Mouse (Mus musculus) C2C12 (cell line): ENCODE measurements around the gene Pold1. TPM values are rescaled to one million over a fixed set of nuclear protein-coding genes. Genes with fewer than 3 reads are reported as not detected.

Experiments used
- H3K27me3 ChIP-seq: one replicate; pipeline ENCODE4 v1.6.1; 2011; ENCODE audit not compliant: control insufficient read depth, insufficient read depth, insufficient read length
- H3K36me3 ChIP-seq: one replicate; pipeline ENCODE4 v1.6.1; 2011; ENCODE audit not compliant: control insufficient read depth, insufficient read depth
- H3K4me3 ChIP-seq: one replicate; pipeline ENCODE4 v1.5.1; 2011; ENCODE audit warnings: mild to moderate bottlenecking, control low read depth; ENCODE audit not compliant: poor library complexity, insufficient read depth, severe bottlenecking
- H3K79me2 ChIP-seq: one replicate; pipeline ENCODE4 v1.6.1; 2011; ENCODE audit not compliant: control insufficient read depth, insufficient read depth
- H3K79me3 ChIP-seq: one replicate; pipeline ENCODE4 v1.6.1; 2011; ENCODE audit warnings: low read depth, control low read depth
- H3ac ChIP-seq: one replicate; pipeline ENCODE3; 2011; ENCODE audit warnings: low read depth; ENCODE audit not compliant: control insufficient read depth, insufficient read length
- CEBPB ChIP-seq: IDR thresholded peaks from one replicate; pipeline ENCODE4 v1.6.1; 2011; ENCODE audit warnings: low read depth, mild to moderate bottlenecking, control low read depth, moderate library complexity
- CTCF ChIP-seq: IDR thresholded peaks from one replicate; pipeline ENCODE4 v1.5.1; 2011; ENCODE audit not compliant: control insufficient read depth, insufficient read depth, insufficient read length
- FOSL1 ChIP-seq: IDR thresholded peaks from one replicate; pipeline ENCODE4 v1.8.0; 2011; ENCODE audit warnings: mild to moderate bottlenecking, low read length; ENCODE audit not compliant: poor library complexity, insufficient read depth, severe bottlenecking
- MAX ChIP-seq: IDR thresholded peaks from one replicate; pipeline ENCODE4 v1.6.1; 2011; ENCODE audit warnings: mild to moderate bottlenecking, control low read depth
- MYOD1 ChIP-seq: IDR thresholded peaks from one replicate; pipeline ENCODE4 v1.6.1; 2011; ENCODE audit warnings: low read depth; ENCODE audit not compliant: control insufficient read depth, insufficient read length
- MYOG ChIP-seq: IDR thresholded peaks from one replicate; pipeline ENCODE4 v1.6.1; 2011; ENCODE audit not compliant: control insufficient read depth, insufficient read length; ENCODE audit errors: extremely low read depth
- USF1 ChIP-seq: IDR thresholded peaks from one replicate; pipeline ENCODE4 v1.6.1; 2011; ENCODE audit warnings: low read depth, mild to moderate bottlenecking, control low read depth, moderate library complexity
- polyA plus RNA-seq: library from polyadenylated mRNA; unstranded; fragments of >200 nt; fragmentation: generic; extraction: Trizol; gene quantifications from one replicate; pipeline ENCODE4 v1.2.1, GENCODE M21; 2012; ENCODE audit warnings: missing spikeins

The Pold1 gene
- polyA plus RNA-seq, 1 experiment = 66.1 TPM

DNA sequence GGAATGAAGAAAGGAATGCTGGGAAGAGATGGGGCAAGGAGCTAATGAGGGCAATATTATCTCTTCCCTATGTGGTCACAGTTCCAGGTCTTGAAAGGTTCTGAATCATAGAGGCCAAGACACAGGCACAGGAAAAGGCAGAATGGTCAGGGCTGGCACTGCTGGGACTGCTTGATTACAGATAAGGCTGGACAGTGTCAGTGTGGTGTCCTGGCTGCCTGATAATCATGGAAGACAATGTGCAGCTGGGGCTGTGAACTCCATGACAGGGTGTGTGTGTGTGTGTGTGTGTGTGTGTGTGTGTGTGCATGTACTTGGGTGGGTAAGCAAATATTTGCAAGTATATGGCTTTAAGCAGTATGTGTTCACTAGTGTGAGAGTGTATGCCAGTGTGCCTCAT, 41.2 kb downstream of the Pold1 start:
- no peak for TF ChIP-seq CEBPB
- TF ChIP-seq CTCF = no peak
- H3K36me3 ChIP-seq = no peaks in the 10 kb centered on the region

GRCm38 (mm10) chr7:44501563-44502115, 47.0 kb downstream of the Pold1 start:
- Histone ChIP-seq H3K79me3 (no peaks in the 10 kb centered on the region), H3K36me3 (no peaks in the 10 kb centered on the region), H3K4me3 (no peak overlapping the region), H3K27me3 (peaks cover 8% of the 10 kb centered on the region), H3K79me2 (no peaks in the 10 kb centered on the region), H3ac (no peak overlapping the region)
- TF ChIP-seq MAX (no peak), USF1 (no peak), MYOD1 (no peak), CTCF (peak; percentile 55)

More for the DNA sequence above, 41.2 kb downstream of the Pold1 start:
- Histone ChIP-seq H3K27me3 (peaks cover 40% of the 10 kb centered on the region), H3K79me2 (no peaks in the 10 kb centered on the region), H3K4me3 (no peak overlapping the region), H3ac (no peak overlapping the region), H3K79me3 (no peaks in the 10 kb centered on the region)

GRCm38 (mm10) chr7:44500046-44500445, 48.6 kb downstream of the Pold1 start:
- H3K36me3 ChIP-seq = no peaks in the 10 kb centered on the region

GRCm38 (mm10) chr7:44498922-44499321, 49.7 kb downstream of the Pold1 start:
- Histone ChIP-seq H3K4me3 (no peak overlapping the region), H3ac (no peak overlapping the region), H3K27me3 (no peaks in the 10 kb centered on the region), H3K36me3 (no peaks in the 10 kb centered on the region), H3K79me2 (peaks cover 18% of the 10 kb centered on the region), H3K79me3 (peaks cover 13% of the 10 kb centered on the region)
- TF ChIP-seq USF1 (no peak), MAX (no peak), MYOG (no peak), FOSL1 (no peak), CEBPB (no peak), MYOD1 (no peak), CTCF (no peak)

More at GRCm38 (mm10) chr7:44500046-44500445, 48.6 kb downstream of the Pold1 start:
- no peak for TF ChIP-seq USF1
- Histone ChIP-seq H3ac (no peak overlapping the region), H3K79me3 (peaks cover 7% of the 10 kb centered on the region), H3K79me2 (peaks cover 6% of the 10 kb centered on the region), H3K27me3 (no peaks in the 10 kb centered on the region), H3K4me3 (no peak overlapping the region)

- TF ChIP-seq MAX (no peak), CEBPB (no peak), MYOG (no peak), MYOD1 (no peak), CTCF (no peak), FOSL1 (no peak), USF1 (no peak)
- no peak overlapping the region for H3ac ChIP-seq
- H3K36me3 ChIP-seq = no peaks in the 10 kb centered on the region
- peaks cover 23% of the 10 kb centered on the region for H3K79me2 ChIP-seq
- H3K4me3 ChIP-seq = no peak overlapping the region
- no peaks in the 10 kb centered on the region for H3K27me3 ChIP-seq
- H3K79me3 ChIP-seq = peaks cover 13% of the 10 kb centered on the region
Observed at GRCm38 (mm10) chr7:44497361-44498055, 51.1 kb downstream of the Pold1 start.

DNA sequence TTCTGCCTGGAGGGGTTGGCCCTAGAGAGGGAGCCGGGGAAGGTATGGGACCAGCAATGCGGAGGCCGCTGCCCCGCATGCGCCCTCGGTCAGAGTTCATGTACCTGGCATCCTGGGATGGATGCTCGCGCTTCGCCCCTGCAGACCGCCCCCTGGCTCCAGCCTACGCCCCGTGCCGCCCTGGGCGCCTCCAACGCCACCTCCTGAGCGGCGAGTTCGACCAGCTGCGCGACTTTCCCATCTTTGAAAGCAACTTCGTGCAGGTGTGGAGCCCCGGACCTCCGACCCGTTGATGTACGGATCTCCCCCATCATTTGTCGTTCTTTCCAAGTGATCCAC, 51.9 kb downstream of the Pold1 start:
- H3ac ChIP-seq = peak overlapping the region; percentile 69
- H3K4me3 ChIP-seq = peak overlapping the region; percentile 43
- H3K79me3 ChIP-seq = peaks cover 13% of the 10 kb centered on the region
- no peaks in the 10 kb centered on the region for H3K36me3 ChIP-seq
- no peaks in the 10 kb centered on the region for H3K27me3 ChIP-seq
- peaks cover 23% of the 10 kb centered on the region for H3K79me2 ChIP-seq
- no peak for TF ChIP-seq MAX
- TF ChIP-seq MYOD1 = no peak
- TF ChIP-seq USF1 = no peak
- no peak for TF ChIP-seq FOSL1
- TF ChIP-seq CTCF = no peak
- no peak for TF ChIP-seq CEBPB
- TF ChIP-seq MYOG = no peak
